Mouse (Mus musculus) ovary, postnatal 10 days (tissue): ENCODE results near the gene Tex19.2.
"Not testable (repeated sequence)": the region's sequence is repeated elsewhere in the genome, so short reads cannot be mapped to it uniquely, and the experiment has no call there.

ENCODE experiments used
- DNase-seq: peaks from one replicate; pipeline ENCODE4 v3.0.0; 2022; ENCODE audit warnings: low spot score

Tex19.2 gene

DNA sequence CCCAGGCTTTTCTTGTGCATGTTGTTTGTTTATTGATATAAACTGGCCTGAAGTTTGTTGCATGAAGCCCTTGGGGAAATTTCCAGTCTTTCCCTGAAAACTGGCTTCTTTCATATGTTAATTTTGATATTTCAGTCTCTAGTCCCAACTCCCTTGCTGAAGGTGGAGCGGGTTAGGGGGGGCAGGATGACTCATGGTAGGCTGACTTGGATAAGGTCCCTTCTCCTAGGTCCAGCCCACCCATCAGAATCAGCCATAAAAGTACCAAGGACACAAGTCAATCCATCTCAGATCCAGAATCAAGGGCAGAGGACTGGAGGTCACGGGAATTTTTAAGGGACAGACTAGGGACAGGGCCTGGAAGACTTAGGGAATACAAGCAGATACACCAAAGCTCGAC is 7.4 kb downstream of the Tex19.2 start:
- no peak for DNase-seq

DNA sequence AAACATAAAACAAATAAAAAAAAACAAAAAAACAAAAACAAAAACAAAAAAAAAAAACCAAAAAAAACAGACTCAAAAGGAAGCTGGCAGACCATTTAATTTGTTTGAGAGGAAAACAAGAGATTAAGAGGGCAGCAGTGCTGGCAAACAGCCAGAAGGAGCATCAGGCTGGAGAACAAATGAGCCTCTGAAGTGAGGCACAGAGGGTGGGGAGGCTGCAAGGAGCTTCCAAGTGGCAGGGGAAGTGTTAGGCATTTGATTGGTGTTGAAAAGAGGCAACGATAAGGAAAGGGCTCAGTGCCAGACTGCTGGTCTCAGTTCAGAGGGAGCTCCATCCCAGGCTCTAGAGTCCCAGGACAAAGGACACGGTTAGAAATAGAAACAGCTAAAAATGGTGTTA is 8.5 kb downstream of the Tex19.2 start:
- no peak for DNase-seq

DNA sequence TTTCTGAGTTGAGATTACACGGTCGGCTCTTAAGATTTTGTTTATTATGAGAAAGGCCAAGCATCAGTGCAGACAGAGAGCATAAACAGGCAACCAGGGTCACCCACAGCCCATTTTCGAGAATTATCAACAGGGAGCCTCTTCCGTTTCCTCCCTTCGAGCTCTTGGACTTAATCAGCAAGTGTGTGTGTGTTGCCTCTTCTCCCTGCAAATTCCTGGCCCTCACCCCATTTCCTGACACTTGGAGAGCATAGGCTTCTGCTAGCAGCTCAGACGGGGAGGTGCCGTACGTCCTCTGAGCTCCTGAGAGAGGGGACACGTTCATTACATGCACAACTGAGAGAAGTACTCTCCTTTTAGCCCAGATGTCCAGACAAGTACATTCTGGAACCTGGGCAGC is 10.4 kb downstream of the Tex19.2 start:
- no peak for DNase-seq

DNA sequence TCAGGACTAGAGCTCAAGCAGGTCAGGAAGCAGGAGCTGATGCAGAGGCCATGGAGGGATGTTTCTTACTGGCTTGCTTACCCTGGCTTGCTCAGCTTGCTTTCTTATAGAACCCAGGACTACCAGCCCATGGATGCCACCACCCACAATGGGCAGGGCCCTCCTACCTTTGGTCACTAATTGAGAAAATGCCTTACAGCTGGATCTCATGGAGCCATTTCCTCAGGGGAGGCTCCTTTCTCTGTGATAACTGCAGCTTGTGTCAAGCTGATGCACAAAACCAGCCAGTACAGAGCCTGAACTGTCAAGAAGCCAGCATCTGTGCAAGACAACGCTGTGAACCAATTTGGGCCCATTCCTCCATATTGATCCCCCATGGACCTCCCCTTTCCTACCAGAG is 11.2 kb downstream of the Tex19.2 start:
- not testable (repeated sequence) for DNase-seq

DNA sequence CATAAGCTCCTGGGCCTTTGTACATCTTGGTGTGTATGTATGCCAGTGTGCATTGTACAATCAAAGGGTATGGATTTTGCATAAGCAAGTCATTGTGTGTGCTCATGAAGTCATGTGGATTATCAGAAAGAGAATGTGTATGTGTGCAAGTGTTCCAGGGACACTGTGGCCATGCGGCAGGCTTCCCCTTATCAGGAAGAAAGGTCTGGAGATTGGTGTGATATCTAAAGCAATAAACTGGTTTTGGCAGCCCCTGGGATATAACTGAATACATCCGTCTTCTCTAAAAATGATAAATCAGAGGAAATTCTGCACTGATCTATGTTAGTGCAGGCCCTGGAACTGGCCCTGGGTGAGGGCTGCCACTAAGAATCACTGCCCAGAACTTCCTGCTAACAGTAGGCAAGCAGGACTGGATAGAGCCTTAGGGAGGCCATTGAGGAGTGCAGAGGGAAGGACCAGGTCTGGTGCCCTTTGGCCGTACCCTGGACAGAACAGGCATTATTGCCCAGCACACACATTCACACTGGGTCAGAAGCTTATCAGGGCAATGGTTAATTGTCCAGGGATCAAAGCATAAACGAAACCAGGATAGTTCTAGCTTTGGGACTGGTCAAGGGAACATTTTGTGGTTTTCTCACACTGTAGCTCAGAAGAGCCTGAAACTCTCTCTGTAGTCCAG is 17.2 kb downstream of the Tex19.2 start:
- no peak for DNase-seq

DNA sequence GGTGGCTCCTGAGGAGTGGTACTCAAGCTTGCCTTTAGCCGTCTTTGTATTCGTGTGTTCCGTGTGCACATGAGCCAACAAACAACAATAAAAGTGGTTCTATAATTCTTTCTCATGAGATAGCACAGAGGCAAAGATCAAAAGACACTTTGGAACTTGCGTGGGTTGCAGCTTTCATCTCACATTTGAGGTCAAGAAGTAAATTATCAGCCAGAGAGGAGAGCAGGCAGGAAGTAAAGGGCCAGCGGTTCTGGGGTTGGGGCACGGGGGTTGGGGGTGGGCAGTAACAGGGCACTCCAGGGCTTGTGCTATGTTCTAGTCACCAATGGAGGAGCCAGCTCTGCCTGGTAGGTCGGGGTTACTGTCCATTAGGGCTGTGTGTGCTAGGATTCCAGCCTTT is 17.8 kb downstream of the Tex19.2 start:
- no peak for DNase-seq

DNA sequence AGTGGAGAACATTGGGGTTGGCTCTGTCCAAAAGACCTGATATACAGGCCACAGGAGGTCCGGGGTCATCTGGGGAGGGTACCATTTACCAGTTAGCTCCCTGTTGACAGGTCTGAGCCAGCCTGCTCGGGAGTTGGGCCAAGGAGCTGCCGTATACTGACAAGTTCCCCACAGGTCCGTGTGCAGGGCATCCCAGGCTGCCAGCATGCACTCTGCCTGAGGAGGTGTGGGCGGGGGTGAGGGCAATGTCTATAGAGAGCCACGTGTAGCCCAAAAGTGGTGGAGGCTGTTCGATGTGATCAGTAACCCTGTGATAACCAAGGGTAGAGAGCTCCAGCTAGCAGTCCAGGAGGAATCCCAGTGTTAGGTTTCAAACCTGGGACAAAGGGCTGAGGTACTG is 18.7 kb downstream of the Tex19.2 start:
- DNase-seq, result no peak

DNA sequence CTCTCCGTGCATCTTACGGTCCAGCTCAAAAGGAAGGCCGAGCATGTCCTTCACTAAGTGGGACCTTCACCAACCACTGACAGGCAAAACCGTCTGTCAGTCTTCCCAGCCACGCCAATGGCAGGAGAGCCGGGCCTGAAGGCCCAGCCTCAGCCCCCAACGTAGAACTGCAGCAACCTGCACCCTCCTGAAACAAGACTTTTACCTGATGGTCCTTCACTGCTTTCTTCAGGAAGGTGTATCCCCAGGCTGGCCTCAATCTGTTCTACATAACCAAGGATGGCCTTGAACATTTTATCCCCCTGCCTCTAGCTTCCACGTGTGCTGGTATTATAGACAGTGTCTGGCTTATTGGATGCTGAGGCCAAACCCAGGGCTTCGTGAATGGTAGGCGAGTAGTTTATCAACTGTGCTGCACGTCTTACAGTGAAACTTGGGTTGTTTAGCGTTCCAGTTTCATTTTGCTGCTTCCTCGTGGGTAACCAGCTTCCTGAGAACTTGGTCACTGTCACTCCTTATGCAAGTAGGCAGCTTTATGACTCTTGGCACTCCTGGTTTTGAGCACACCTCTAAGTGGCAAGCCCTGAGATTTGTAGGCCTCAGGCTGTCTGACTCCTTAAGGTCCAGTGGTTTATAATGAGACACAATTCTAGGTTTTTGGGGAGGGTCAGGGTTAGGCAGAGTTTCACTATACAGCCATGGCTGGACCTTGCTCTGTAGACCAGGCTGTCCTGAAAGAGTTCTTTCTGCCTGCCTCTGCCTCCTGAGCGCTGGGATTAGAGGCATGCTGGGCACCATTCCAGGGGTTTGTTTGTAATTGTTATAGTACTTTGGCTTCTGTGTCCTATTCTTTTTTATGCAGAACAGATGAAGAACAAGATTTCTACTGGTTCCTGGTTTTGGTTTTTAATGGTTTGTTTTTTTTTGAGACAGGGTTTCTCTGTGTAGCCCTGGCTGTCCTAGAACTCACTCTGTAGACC is 25.6 kb downstream of the Tex19.2 start:
- DNase-seq, result no peak

DNA sequence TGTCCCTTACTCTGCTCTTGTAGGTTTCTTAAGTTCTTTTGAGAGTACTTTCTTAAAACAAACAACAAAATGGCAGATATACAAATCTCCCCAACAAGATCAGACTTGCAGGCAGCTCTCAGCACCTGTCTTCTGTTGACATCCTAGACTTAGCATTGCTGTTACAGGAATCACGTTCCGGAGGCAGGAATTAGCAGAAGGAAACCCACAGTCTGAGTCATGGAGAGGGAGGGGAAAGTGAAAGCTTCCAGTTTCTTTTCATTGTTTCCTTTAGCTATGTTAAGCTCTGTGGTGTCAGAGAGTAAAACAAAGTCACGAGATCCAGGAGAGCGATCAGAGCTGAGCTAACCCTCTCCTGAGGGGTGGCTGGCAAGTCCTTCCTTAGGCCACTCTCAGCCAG is 27.5 kb downstream of the Tex19.2 start:
- no peak for DNase-seq

DNA sequence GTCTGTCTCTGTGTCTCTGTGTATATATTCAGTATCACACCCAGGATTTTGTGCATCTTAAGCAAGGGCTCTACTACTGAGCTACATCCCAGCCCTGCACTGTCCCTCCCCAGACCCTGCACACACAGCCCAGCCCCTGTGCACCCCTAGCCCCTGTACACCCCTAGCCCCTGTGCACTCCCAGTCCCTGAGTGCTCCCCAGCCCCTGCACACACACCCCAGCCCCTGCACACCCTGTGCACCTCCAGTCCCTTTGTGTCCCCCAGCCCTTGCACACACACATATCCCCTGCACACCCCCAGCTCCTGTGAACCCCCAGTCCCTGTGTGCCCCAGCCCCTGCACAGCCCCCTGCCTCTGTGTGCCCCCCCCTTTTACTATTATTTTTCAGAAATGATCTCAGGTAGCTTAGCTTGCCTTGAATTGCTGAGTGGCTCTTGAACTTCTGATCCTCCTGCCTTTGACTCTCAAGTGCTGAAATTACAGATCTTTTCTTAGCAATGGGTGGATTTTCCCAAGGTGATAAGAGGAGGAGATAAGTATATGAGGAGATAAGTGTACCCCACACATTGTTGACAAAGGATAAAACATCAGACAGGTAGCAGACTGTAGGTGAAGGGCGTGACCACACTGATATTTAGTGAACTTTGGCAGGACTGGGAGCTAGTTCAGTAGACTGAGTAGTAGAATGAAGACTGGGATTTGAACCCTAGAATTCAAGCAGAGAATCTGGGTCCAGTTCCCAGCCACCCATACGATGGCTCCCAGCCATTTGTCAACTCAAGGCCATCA is 28.5 kb downstream of the Tex19.2 start:
- DNase-seq, result no peak

DNA sequence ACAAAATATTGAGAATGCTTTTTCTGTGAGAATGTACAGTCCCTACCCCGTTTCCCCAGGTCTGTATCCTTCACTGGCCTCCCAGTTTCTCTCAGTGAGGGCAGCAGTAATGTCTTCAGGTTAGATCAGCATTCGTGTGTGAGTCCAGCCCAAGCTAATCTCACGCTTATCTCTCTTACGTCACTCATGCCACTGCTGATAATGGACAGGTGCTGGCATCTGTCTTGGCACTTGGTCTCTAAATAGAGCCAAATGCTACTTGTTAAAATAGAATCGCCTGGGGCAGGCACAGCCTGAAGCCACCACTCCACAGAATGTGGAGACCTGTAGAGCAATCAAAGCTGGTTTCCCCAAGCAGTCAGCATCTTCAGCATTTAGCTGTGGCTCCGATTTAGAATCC is 29.5 kb downstream of the Tex19.2 start:
- no peak for DNase-seq

DNA sequence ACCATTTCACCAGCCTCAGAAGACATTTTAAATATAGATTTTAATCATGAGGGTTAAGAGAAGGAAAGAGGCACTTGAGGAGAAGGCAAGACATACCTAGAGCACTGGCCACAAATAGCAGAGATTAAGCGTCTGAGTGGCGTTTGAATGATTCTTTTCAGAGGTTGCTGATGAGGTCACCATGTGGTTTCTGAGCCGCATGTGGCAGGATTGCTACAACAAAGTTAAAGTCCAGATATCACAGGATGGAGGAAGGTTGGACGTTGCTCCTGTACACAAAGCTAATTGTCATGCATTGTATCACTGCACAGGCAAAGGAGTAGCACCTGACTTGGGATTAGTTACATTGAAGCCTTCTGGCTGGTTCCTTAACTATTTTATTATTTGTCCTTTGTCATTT is 32.2 kb downstream of the Tex19.2 start:
- DNase-seq, result no peak

DNA sequence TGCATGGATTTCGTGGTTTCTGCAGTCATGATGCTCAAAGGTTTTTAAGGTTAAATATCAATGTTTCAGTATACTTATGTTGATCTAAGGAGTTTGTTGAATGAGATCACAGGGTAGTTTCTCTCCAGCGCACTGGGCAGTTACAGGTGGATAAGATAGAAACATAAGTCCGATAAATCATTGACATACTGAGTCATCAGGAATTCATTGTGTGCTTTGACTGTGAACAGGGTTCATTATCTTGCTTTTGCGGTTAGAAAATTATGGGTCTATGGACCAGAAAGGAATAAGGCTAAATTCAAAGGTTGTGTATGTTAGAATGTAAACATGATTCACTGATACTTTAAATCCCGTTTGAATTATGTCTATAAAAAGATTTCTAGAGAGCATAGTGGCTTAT is 33.3 kb downstream of the Tex19.2 start:
- DNase-seq, result no peak

DNA sequence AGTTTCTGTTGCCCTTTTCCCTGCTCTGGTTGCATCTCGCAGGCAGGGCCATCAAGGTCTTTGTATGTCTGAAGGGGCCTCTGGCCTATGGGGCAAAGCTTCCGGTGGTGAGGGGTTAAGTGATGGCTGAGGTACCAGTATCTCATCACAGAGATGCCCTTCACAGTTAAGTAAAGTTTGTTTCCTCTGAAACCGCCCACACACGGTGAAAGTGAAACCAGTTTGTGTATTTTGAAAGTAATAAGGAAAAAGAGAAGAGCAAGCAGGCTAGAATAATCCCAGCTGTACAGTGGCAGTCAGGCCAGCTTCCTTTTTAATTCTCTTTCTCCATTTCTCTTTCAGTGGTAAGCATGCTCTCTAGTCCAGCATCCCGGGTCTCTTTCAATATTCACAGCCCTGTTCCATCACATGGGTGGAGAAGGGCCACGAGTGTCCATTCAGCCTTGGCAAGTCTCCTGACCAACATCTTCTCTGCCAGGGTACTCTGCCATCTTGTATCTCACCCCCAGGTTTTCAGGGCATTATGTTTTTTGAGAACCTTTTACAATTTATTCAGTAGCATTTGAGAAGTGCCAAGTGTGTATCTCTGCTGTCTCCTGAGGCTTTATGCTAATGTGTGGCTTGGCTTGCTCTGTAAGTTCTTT is 35.5 kb downstream of the Tex19.2 start:
- DNase-seq, result no peak

DNA sequence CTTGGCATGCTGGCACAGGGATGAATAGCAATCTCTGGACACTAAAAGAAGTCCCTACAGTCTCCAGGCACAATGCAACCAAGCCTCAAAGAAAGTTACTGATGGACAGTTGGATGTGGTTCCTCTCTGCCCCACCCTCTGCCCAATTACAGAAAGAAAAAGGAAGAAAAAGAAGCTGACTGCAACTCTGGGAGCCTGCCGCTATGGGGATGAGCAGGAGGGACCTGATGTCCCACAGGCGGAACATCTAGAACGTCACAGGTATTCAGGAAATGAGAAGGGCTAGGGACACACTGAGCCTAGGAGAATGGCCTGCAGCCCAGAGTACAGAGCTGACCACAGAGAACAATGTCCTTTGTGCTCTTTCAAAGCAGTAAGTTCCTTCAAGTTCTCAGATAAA is 36.2 kb downstream of the Tex19.2 start:
- DNase-seq, result no peak

DNA sequence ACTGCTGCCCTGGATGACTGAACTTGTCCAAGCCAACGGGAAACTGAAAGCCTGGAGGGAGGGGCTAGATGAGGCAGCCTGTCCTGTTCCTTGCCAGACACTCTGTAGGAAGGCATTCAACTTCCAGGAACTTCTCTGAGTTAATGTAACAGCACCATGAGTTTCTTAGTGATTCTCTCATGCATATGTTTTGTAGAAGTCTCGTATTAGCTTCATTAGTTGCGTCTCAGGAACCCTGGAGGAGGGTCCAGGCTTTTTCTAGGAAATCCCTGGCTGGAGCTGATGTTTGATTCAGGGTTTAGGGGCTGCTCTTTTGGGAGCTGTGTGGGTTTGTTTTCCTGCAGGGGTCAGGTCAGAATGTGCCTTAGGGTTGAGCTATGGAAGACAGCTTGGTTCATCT is 37.4 kb downstream of the Tex19.2 start, which contains the start of gene Sectm1a:
Gene Sectm1a (minus strand): TSS at position 101 of the 400 bp plus-strand sequence.
- DNase-seq, result no peak

DNA sequence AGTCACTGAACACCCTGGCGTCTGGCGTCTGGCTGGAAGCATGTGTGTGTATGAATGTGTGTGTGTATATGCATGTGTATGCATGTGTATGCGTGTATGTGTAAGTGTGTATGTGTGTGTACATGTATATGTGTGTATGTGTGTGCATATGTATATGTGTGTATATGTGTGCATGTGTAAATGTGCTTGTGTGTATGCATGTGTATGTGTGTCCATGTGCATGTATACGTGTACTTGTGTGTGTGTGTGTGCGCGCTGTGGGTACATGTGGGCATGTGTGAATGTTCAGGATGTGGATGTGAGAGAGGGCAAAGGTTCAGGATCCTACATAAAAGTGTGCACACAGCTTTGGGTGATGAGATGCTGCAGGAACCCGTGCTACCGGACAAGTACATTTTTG is 38.1 kb downstream of the Tex19.2 start:
- no peak for DNase-seq

DNA sequence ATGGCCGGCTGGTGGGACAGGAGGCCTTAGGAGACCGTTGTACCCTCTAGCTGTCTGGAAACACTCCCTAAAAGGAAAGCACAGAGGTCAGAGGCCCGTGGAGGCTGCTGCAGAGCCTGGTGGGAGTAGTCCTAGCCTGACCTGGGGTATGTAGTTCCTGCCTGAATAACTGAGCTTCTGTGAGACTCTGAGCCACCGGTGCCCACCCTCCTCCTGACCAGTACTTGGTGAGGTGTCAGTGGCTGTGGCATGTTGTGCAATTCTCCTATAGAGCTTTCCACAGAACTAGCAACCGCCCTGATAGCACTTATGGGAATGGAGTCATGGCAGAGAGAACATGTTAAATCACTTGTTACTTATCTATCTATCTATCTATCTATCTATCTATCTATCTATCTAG is 42.8 kb downstream of the Tex19.2 start:
- DNase-seq, result no peak

DNA sequence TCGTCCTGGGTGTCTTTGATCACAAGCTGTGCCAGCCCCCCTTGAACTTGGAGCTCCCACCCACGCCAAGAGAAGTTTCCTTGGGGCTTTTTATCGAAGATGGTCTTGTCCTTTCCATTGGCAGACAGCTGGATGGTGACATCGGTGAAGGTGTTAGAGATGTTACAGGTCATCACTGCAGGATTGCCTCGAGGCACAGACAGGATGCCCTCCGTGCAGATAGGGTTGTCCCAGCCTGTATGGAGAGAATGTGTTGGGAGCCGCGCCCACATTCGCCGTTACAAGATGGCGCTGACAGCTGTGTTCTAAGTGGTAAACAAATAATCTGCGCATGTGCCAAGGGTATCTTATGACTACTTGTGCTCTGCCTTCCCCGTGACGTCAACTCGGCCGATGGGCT is 48.8 kb downstream of the Tex19.2 start:
- not testable (repeated sequence) for DNase-seq

DNA sequence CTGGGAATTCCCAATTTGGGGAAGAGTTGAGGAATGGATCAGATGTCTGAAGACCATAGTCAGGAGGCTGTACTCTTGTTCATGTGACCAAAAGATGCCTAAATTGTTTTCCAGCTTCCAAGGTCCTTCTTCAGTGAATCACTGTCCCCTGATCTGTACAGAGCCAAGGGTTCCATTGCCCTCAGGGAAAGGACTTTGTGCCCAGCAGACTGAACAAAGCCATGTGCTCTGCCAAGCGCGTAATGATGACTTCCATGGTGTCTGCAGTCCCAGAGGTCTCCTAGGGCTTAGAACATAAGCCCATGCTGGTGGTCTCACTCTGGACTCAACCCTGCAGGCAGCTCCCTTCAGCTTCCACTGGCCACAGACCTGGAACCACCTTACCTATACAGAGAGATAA is 50.6 kb downstream of the Tex19.2 start:
- no peak for DNase-seq
